Mouse (Mus musculus) common myeloid progenitor, adult 5-6 weeks (primary cell): ENCODE data around the gene Mecom. TPM values are rescaled to one million over a fixed set of nuclear protein-coding genes. Genes with fewer than 3 reads are reported as not detected.
A peak's percentile ranks its signal among the peaks of the same experiment; 100 is the strongest.

Experiments used
- ATAC-seq: replicated peaks from 2 replicates; pipeline ENCODE4 v1.8.0; 2016; ENCODE audit warnings: low read depth, mild to moderate bottlenecking, moderate TSS enrichment, inconsistent platforms; ENCODE audit not compliant: poor library complexity, severe bottlenecking
- total RNA-seq: library from RNA; stranded (forward); fragments of 200-1000, 187-1606 nt; gene quantifications from 2 replicates; pipeline ENCODE4 v1.2.3, GENCODE M21; 2017

Mecom gene
- total RNA-seq, 1 experiment from 2014 or later = 10.8 TPM

DNA sequence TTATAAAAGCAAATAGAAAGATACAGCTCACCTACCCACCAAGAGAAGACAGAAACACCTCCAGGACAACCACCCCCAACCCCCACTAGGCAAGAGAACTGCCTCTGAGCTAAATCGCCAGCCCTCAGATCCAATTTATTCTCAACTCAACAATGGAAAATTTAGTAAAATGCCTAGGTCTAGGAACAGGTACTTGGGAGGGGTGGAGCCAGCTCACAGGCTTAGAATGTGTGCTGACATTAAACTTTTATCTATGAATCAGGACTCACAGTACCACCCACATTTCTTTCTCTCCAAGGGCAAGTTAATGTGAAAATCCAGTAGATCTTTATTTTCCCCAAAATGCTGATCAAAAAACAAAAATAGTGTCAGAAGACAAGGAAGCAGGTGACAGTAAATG, 533.5 kb downstream of the Mecom start:
- ATAC-seq = no peak

- ATAC-seq = no peak
These were observed 534.4 kb downstream of the Mecom start for GRCm38 (mm10) chr3:30013416-30013815.

DNA sequence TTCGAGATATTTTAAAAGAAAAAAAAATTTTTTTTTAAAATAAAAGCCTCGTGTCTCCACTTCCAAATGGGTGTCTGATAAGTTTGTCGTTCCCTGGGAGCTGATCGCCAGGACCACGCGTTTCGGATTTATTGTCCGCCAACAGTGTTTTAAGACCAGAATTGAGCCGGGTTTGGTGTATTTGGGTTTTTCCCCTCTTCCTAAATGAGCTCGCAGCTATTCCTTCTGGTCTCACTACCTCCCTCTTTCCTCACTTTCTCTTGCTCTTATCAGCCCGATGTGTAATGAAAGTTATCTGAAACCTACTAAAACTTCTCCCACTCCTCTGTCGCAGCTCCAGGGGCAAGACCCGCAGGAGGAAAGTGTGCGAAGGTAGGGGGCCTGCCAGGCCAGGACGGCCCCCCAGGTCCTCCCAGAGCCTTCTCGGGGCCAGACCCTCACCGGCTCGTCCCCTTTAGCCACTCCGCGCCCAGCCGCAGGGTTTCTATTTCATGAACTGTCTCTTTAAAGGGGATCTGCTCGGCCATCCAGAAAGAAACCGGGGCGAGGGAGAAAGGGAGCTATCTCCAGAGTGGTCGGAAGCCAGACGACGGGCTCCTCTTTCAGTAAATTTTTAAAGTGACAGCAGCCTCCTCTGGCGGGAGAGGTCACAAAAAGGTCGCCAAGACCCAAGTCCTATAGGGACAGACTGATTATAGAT, 535.0 kb downstream of the Mecom start:
- peak; percentile 46 for ATAC-seq

GRCm38 (mm10) chr3:30012150-30012549, 535.7 kb downstream of the Mecom start:
- ATAC-seq = peak; percentile 35

DNA sequence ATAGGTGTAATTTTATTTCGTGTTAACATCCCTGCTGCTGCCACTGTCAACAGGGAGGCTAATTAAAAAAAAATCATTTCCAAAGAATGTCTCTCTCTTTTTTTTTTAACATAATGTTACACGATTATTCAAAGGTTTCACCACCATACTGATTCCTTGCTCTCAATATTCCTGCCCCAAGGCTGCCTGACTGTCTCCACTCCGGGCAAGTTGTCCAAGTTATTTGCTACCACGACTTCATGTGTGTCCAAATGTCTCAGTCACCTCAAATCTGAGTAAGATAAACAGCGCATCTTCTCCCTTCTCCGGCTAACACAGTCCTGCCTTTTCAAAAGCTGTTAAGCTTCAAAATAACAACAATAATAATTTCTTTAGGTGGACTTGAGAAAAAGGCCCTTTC, 536.1 kb downstream of the Mecom start:
- no peak for ATAC-seq

DNA sequence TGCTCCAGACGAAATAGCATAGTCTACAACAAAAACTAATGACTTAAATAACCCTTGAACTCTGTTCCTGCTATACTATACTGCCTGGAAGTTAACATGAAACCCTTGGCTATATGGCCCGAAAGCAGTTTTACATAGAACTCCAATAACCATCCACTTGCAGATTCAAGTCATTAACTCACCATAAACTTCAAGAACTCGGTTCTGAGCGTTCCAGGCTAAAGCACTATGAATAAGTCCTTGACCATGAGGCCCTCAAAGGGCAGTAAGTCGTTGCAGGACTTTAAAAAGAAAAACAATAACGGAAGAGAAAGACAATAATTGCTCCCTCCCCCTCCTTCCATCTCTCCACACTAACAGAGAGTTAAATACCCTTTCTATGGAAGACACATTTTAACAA, 536.9 kb downstream of the Mecom start:
- ATAC-seq = no peak

GRCm38 (mm10) chr3:30009596-30009995, 538.2 kb downstream of the Mecom start:
- no peak; the same call in 1 of the 2 replicates for ATAC-seq

DNA sequence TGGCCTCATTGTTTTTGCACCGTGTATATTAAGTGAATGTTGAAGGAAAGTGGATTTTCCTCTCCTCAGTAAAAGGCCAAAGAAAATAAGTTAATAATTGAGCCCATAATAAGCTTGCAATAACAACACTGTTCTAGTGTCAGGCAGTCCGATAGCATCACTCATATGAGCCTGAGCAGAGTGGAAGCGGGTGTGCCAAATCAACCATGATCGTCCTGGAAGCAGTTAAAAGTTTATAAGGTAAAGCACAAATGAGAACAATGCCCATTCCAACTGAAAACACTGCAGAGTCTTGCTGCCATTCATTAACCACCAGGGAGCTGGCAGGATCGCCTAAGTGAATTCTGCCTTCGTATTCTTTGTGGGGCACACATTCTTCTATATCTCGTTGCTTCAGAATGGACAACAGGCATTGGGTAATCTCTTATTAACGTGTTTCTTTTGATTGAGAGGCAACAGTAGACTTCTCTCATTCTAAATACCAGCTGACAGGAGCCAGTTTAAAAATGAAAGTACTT, 542.9 kb downstream of the Mecom start:
- 0 out of 2 replicates have a peak, but pooled peaks have one; percentile 5 for ATAC-seq

DNA sequence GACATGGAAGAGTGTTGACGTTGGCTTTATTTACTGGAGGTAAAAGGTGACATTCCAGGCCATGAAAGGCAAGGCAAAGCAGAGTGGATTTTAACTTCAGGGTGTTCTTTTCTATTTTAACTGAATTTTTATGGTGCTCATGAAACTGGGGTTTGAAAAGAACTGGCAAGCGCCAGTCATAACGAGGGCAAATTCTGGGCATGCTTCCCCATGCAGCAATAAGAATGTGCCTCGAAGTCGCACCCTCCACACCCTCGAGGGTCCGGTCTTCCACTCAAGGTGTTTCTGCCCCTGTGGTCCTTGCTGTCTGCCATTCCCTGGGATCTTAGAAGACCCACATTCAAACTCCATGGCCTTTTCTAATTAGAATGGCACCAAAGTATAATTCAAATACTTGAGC, 547.5 kb downstream of the Mecom start:
- ATAC-seq = no peak

GRCm38 (mm10) chr3:29999035-29999434, 548.8 kb downstream of the Mecom start:
- ATAC-seq = peak; percentile 74; the same call in 1 of the 2 replicates

GRCm38 (mm10) chr3:29997068-29997467, 550.7 kb downstream of the Mecom start:
- ATAC-seq = no peak

GRCm38 (mm10) chr3:29993346-29993745, 554.5 kb downstream of the Mecom start:
- ATAC-seq = no peak

- peak; percentile 50; the same call in 1 of the 2 replicates for ATAC-seq
These were observed 556.3 kb downstream of the Mecom start for GRCm38 (mm10) chr3:29991523-29991922.

GRCm38 (mm10) chr3:29984431-29984830, 563.4 kb downstream of the Mecom start:
- ATAC-seq = no peak

DNA sequence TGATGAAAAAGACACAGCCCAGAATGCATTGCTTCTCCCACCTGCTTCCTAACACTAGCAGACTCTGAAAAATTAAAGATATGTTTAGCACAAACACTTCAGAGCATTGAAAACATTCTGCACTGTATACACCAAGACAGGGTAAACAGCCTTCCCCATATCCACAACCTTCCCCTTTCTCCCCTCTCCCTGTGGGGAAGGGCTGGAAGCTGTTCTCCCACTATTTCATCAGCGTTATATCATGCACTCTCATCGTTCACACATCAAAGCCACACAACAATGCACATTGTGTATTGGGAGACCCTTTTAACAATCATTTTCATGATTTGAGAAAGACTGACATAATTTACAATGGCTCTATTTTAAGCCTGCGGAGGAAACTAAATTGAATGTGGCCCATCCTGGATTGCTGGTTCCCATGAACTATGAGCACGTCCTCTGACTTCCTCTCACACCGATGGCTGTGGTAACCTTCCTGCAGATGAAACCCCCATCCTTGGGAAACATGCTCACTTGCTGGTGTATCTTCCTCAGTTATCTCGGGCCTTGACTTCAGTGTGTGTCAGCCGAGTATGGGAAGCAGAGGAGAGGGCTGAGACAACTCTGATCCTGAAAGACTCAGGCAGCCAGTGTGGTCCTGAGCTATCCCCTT, 566.4 kb downstream of the Mecom start:
- no peak for ATAC-seq

DNA sequence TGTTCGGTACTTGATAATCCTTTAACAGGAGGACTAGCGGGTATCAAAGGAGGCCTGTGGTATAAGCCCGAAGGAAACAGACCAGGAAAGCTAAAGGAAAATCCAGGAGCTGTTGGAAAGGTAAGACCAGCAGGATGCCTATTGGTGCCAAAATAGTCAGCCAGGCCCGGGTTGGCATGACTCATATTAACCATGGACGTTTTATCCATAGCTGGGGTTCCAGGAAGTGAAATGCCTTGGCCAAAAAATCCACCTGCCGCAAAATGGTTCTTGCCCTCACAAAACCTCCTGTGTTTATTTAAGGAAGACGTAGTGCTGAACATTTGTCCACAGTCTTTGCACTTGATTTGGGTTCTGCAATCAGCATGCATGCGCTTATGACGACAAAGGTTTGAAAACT, 567.3 kb downstream of the Mecom start:
- ATAC-seq = no peak

- no peak for ATAC-seq
These were observed 571.2 kb downstream of the Mecom start for GRCm38 (mm10) chr3:29976580-29976979.

GRCm38 (mm10) chr3:29968433-29968949, 579.3 kb downstream of the Mecom start:
- no peak for ATAC-seq

DNA sequence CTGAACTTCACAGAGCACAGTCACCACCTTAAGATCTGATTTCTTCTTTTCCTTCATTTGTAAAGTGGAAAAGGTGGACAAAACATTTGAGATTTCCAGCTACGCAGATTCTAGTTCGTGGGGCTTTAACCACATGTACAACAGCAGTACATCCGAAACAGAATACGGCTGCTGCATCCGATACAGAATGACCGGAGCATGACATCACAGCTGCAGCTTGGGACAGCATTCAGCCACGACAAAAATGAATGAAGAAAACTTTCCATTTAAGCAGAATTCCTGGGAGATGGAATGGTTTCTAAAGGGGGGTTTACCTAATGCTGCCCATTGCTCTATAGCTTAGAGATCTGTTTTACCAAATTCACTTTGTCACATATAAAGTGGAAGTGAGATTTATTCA, 583.9 kb downstream of the Mecom start:
- ATAC-seq = no peak

- ATAC-seq = no peak
These were observed 584.4 kb downstream of the Mecom start for GRCm38 (mm10) chr3:29963447-29963846.

DNA sequence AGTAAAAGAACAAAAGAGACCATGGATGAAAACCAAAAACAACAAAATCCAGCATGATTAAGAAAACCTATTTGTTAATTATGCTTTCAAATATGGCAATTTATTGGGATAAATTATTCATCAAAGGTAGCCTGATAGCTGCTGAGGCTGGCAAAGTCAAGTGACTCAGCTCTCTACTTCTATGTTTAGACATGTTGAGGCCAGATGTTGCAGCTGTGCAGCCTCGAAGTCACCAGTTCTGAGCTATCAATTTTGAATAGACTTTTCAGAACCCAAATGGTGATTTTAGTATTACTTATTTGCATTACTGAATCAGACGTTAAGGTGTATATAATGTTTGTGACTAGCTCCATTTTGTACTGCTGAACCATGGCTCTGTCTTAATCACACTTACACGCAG, 588.8 kb downstream of the Mecom start:
- ATAC-seq = no peak
